Mouse (Mus musculus): ENCODE data around the gene Trarg1. TPM values are rescaled to one million over a fixed set of nuclear protein-coding genes. Genes with fewer than 3 reads are reported as not detected.

The Trarg1 gene
- total RNA-seq, 1 experiment from 2014 or later: 27.4 TPM

DNA sequence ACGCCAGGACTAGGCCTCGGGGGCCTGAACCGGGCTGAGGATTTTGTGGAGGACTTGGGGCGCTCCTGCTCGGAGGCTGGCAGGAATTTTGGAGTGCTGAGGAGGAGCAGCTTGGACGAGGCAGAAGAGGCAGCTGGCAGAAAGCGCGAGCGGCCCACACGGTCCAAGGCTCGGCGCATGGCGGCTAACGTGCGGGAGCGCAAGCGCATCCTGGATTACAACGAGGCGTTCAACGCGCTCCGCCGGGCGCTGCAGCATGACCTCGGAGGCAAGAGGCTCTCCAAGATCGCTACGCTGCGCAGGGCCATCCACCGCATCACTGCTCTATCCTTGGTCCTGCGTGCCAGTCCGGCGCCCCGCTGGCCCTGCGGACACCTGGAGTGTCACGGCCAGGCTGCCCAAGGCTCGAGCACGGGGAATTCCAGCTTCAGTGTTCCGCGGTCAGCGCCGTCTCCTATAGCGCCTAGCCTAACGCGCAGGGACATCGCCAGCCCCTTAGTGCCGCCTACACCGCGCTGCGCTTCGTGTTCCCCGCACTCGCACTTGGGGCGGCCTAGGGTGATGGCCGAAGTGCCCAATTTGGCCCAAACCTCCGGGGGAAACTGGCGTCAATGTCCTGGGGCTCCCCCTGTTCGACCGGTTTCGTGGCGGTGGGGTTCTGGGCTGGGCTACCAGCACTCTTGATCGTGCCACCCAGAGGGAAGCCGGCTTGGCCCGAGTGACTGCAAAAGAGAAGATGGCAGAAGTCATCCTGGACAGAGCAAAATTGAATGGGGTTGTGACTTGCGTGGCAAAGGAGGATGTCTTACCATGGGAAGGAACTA is 6.8 kb upstream of the Trarg1 start:
- no peak for DNase-seq

DNA sequence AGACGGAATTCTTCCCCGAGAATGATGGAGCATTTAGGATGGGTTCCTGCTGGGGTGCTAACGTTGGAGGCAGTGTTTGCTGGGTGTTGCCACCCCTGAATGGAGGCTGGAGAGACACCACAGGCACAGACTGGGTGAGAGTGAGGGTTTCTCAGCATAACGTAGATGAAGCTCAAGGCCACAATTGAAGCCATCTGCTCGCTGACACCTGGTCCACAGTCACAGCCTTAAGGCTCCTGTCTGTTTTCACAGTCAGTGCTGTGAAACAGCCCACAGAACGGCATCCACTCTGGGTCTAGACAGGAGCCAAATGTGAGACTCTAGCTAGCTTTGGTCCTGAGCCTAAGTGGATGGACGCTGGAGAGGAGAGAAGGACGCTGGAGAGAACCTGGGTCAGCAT is 5.4 kb upstream of the Trarg1 start:
- no peak for DNase-seq

DNA sequence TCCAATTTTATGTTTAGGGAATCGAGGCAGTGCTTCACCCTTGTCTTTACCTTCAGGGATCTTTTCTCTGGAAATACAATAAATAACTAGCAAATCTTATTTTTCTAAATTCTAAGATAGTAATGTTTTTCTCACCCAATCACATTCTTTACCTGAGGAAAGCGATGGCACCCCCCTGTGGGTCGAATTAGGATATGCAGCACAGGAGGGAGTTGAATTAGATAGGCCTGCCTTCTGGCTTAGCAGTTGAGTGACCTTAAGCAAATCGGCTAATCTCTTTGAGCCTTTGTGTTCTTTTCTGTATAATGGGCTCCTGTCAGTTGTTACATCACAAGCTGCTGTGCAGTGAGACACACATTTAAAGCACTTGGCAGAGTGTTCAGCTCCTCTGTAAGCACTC is 4.9 kb upstream of the Trarg1 start:
- DNase-seq: no peak

DNA sequence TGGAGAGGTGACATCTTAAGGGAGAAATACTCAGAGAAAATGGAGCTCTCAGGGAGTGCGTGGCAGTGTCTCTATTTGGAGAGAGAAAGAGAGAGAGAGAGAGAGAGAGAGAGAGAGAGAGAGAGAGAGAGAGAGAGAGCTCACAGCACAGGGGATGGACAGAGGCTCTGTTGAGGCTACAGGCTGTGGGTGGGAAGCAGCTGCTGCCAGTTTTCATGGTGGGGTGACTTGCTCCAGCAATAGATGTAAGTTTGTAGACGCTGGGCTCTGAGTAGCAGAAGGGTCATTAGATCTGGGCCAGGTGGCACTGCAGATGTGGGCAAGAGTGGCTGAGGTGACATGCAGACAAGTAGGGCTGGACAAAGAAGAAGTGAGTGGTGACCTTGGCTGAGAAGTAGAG is 6.0 kb downstream of the Trarg1 start:
- DNase-seq: no peak

DNA sequence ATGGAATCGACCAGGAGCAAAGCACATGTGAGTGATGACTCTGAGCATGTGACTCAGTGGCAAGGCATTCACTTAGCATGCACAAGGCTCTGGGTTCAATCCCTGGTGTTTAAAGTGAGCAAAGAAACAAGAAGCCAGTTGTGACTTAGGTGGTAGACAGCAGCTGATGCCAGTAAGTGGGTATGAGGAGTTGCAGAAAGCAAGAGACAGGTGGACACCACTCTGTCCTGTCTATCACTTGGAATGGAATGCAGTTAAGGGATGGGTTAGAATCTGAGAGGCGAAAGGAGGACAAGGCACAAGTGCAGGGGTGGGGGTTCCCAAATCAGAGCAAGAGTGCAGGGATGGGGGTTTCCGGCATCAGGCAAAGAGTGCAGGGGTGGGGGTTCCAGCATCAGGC is 12.5 kb downstream of the Trarg1 start:
- DNase-seq: no peak

DNA sequence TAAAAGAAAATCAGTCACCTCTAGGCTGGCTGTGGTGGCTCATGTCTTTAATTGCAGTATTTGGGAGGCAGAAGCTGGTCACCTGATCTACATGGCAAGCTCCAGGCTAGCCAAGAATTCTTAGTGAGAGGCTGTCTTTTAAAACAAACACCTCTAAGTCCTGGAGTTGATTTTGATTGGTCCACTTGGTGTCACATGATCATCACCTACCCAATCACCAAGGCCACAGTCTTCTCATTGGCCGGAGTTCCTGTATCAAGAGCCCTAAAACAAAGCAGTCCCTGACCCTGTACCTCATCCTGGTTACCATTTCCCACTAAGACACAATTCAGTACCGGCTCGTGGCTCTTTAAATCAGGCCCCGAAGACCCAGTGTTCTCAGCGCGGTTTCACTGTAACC is 16.2 kb downstream of the Trarg1 start:
- DNase-seq: no peak

DNA sequence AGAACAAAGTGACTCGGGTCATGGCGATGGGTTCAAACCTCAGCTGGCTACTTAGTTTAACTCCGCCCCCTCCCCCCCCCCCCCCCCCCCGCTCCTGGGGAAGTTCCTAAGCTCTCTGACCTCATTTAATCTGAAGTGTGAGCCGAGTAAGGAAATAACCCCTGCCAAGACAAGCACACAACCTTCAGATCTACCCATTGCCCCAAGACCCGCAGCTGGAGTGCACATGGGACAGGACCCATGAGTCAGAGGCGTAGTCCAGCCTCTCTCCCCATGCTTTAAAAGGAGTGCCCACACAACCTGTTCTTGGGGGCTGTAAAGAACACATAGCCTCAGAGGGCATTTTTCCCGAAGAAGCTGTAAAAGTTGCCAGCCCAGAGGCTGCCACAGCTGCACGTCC is 20.0 kb downstream of the Trarg1 start:
- DNase-seq: no peak

DNA sequence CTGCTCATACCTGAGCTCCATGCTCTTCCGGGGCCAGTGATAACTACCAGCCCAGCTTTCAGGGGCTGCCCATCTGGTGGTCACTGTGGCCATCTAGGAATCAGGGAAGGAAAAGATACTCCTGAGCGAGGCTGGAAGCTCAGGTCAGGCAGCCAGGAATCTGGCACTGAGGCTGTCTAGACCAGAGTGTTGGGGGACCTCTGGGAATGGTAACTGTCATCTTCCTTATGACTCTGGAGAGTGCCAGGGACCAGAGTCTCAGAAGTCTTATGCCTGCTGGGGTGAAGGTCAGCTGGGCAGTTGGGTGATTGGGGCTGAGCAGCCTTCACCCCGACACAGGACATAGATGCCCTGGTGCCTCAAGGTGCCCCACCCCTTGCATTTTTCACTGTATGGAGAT is 28.0 kb downstream of the Trarg1 start:
- no peak for DNase-seq

DNA sequence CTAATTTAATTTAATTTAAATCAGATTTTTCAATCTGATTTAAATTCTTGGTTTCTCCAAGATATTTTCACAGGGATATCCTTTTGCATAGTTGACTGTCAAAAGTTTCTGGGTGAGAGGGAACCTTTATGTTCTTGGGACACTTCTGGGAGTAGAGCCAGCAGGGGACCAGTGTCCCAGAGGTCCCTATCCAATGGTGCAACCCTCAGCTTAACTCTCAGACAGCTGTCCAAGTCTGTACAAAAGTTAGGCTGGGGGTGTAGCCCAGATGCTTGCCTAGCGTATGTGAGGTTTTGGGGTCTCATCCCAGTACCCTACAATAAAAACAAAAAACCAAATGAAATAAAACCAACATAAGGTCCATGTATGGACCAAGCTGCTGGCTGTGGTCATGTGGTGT is 28.5 kb downstream of the Trarg1 start:
- no peak for DNase-seq

DNA sequence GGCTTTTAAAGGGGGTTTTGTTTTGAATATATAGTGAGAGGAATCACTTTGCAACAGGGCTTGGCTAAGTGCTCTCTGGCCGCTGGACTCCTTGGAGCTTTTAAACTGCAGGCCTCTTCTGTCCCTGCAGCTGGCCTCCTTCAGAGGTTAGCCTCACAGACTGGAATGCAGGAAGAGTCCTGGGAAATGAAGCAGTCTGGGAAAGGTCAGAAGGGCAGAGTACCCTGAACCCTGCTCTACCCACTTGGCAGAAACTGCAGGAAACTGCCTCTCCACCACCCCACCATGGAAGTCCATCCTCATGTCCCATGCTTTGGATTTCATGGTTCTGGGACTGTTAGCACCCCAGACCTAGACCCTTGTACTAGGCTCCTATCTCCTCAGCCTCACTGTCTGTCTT is 29.3 kb downstream of the Trarg1 start:
- no peak for DNase-seq

DNA sequence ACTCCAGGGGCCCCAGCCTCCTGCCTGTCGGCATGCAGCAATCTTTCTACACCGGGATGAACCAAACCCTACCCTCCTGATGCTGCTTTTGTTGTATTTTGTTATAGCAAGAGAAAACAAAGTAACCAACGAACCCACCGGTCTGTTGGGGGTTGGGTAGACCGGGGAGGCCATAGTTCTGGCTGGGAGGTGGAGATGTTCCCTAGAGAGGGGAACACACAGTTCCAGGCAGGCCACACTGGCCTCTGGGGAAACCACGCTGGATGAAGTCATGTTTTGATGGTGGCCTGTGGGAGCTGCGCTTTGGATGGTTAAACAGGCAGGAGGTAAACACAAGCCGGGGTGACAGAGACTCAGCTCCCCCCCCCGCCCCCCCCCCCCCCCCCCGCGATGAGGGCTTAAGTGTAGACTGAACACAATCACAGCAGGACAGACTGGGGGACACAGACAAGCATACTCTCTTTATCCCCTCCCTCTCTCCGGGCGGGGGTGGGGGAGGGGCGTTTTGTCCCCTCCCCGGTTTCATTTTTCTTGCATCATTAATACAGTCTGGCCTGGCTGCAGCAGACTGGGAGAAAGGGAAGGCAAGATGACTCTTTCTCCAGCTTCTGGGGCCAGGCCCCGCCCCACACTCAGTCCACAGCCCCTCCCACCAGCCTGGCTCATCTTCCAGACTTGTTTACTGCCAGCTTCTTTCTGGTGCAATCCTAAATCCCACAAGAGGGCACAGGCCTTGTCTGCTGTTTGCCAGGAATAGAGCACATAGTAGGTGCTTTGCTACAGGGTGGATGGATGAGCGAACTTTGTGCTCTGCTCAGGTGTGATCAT is 30.2 kb downstream of the Trarg1 start:
- DNase-seq: peak; percentile 62

DNA sequence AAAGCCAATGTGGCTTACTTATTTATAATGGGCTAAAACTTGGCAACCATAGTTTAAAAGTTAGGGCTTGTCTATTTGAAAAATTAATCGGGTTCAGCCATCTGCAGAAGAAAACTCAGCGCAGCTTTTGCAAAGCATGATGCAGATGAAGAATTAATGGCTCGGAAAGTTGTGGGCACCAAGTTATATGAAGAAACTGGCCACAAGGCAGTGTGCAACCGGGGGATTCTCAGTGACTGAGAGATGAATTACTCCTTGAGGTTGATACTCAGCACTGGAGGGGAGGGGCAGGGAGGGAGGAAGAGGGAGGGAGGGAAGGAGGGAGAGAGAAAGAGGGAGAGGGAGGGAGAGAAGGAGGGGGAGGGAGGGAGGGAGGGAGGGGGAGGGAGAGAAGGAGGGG is 37.4 kb downstream of the Trarg1 start:
- no peak for DNase-seq

DNA sequence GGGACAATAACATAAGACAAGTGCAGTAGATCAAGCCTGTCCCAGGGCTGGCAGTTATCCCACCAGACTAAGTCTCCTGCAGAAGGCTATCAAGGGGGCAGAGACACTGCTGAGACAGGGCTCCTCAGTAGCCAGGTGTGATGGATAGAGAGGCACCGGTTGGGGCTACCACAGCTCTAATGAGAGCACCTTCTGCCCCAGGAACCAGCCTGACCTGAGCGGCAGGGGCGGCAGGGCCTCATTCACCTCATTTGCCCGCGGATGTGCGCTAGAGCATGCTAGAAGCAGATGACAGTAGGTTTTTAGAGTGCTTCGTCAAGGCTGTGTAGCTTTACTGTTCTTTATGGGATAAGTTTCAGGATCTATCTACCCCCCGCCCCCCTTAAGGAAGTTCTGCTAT is 44.3 kb downstream of the Trarg1 start:
- no peak for DNase-seq

DNA sequence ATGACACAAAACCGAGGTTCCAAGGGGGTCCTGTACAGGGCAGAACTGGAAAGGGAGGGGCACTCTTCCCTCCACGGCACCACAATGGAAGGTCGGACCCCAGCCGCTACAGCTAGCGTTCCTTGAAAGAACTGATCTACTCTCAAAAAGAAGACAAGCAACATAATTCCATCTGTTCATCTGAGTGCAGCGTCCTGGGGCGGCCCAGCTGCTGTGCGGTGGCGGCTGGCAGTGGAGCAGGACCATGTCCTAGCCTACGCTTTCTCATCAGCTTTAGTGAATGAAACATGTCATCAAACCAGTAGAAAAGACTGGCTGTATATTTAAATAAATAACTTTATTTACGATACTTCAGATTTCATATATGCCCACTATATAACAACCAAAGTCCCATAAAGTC is 48.5 kb downstream of the Trarg1 start:
- DNase-seq: no peak

DNA sequence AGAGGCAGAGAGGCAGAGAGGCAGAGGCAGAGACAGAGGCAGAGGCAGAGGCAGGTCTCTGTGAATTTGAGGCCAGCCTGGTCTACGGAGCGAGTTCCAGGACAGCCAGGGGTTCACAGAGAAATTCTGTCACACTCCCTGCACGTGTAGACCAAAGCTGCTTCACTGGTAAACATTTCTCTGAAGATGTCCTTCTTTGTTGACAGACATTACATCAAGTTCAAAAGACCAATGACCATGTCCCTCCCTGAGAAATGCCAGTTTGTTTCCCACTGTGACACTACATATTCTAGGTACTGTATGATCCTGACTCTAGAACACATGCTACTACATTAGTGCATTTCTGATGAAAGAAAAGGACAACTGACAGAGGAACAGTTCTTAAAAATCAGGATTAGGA is 51.0 kb downstream of the Trarg1 start:
- no peak for DNase-seq

DNA sequence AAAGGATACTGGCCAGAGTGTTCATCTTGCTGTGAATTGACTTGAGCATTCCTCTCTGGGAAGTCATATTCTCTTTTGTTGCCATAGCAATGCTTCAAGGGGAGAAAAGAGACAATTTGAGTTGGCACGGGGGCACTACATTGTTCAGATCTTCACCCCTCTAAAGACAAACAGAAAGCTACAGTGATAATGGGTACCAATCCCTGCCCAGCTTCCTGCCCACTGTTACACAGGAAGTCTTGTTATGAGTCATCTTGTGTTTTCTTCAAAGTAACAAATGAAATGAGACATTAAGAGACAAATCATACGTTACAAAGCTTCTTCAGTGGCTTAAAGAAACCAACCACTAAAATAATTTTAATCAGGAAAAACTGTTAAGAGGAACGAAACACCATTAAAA is 55.0 kb downstream of the Trarg1 start:
- no peak for DNase-seq

DNA sequence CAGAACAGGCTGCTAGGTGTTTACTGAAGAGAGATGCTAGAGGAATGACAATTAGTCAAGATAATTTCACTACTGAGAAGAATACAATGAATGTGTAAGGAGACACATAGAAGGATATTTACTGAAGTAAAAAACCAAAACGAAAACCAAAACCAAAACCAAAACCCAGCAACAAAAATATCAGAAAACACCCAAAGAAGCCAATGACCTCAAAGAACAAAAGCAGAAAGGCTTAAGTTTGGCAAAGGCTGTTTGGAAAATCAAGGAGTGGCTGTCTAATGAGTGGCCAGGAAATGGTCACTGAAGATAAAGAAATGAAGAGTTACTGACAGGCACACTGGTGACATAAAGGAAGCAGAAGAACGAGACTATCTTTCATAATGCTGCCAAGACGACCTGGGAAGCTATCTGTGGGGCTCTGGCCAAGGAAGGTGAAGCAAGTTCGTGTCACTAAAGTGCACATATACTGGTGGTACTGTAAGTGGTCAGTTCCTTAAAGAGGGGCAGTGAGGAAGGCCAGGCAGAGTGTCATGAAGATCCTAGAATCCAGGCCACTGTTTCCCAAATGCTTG is 56.2 kb downstream of the Trarg1 start:
- no peak for DNase-seq

DNA sequence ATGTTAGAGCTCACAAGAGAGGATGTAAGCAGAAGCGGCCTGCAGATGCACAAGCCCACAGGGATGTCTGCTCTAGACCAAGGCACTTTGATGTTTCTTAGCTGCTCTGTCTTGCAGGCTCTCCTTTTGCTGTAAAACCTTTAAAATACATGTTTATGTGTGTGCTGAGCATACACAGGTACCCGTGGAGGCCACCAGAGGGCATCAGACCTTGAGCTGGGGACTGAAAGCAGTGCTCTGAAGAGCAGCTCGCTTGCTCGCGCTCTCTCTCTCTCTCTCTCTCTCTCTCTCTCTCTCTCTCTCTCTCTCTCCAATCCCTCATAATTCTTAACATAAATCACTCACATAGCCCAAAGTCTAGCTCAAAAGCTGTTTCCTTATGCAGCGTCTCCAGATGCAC is 59.5 kb downstream of the Trarg1 start:
- DNase-seq: peak; percentile 24

DNA sequence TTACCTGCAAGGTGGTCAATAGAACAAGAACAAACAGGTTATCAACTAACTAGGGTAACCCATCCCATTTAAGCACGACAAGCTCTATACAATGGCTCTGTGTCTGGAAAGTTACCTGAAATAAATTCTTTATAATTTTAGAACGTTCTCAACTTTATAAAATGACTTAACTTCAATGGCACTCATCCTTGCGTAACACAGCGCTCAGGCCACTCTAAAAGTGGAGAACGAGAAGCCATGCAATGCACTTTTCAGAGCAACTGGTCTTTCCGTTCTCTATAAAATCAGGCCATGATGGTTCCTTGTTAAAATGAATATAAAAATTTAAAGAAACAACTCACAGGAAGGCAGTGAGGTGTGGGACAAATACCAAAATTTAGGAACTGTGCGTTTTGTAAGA is 62.9 kb downstream of the Trarg1 start:
- DNase-seq: no peak

DNA sequence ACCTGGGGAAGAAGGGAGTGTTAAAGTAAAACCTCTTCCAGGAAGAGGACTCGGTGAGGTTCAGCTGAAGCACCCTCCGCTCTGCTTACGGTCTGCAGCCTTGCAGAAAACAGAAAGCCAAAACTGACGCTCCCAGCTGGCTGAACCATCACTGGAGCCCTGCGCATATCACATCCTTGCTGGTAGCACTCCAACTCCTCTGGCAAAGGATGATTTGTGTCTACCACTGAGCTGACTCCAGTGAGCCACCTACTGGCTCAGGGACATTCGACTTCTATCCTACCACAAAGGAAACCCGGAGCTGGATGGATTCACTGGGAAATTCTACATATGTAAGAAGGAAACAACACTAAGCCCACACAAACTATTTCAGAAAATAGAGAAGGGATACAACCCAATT is 64.9 kb downstream of the Trarg1 start:
- DNase-seq: peak; percentile 29

DNA sequence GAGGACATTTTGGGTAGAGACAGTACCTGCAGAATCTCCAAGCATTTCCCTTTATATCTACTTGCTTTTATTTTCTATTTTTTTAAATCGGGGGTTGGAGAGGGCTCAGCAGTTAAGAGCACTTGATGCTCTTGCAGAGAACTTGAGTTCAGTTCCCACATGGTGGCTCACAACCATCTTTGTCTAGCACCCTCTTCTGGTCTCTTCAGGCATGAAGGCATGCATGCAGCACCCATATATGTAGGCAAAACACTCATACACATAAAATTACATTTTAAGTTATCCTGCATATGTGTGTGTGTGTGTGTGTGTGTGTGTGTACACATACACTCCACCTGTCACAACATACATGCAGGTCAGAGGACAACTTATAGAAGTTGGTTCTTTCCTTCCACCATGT is 66.3 kb downstream of the Trarg1 start:
- DNase-seq: no peak
